13 mouse cellular contexts compared by ENCODE assay signal in genomic region chr11:98383261-98384030, GRCm38 (mm10). TPM values are rescaled to one million over a fixed set of nuclear protein-coding genes. Genes with fewer than 3 reads are reported as not detected.
DNase-seq lines count a peak whose midpoint lies in the region; ATAC-seq and TF ChIP-seq lines count a peak whose summit lies in the region.
"Had no signal": no experiment of that assay in that cellular context is flagged by ENCODE, and none has a peak within 500 bp of the region (broad histone marks: within the 10 kb centered on the region; RNA-seq: fewer than 3 reads in every experiment).

Gene Tcap, plus strand, starts transcription at chr11:98383811.

- H3K36me3 ChIP-seq in hindbrain, embryonic 13.5 days, result peaks cover 29% of the 10 kb centered on the region
- H3K36me3 ChIP-seq in hindbrain, postnatal 0 days (ENCODE audit: insufficient read depth, low read length), result peaks cover 1% of the 10 kb centered on the region; the same call in 1 of the 2 replicates
- peaks cover 31% of the 10 kb centered on the region for H3K36me3 ChIP-seq in embryonic facial prominence, embryonic 10.5 days (replicated peaks)
- peaks cover 27% of the 10 kb centered on the region for H3K36me3 ChIP-seq in heart, embryonic 13.5 days

- no peak within 1 kb of the TSS for H3K4me3 ChIP-seq in hindbrain, embryonic 13.5 days
- no peak within 1 kb of the TSS for H3K4me3 ChIP-seq in hindbrain, postnatal 0 days (ENCODE audit: low read length)
- no peak within 1 kb of the TSS for H3K4me3 ChIP-seq in embryonic facial prominence, embryonic 10.5 days
- peak within 1 kb of the TSS; percentile 52 for H3K4me3 ChIP-seq in heart, embryonic 13.5 days
- H3K4me3 ChIP-seq: midbrain, embryonic 15.5 days had no signal

- H3K4me1 ChIP-seq in hindbrain, embryonic 13.5 days (replicated peaks), result peaks cover 18% of the 10 kb centered on the region
- no peaks in the 10 kb centered on the region for H3K4me1 ChIP-seq in hindbrain, postnatal 0 days (ENCODE audit: insufficient read depth, low read length)
- H3K4me1 ChIP-seq in embryonic facial prominence, embryonic 10.5 days, result peaks cover 32% of the 10 kb centered on the region
- H3K4me1 ChIP-seq in heart, embryonic 13.5 days, result peaks cover 76% of the 10 kb centered on the region
- H3K4me1 ChIP-seq: midbrain, embryonic 15.5 days had no signal

- no peak within 1 kb of the TSS for H3K4me2 ChIP-seq in hindbrain, embryonic 13.5 days
- H3K4me2 ChIP-seq in hindbrain, postnatal 0 days (ENCODE audit: low read depth, low read length), result no peak within 1 kb of the TSS
- H3K4me2 ChIP-seq in heart, embryonic 13.5 days, result peak within 1 kb of the TSS; percentile 69
- H3K4me2 ChIP-seq: midbrain, embryonic 15.5 days had no signal

- DNase-seq in hindbrain, postnatal 0 days (ENCODE audit: low spot score), result no peak
- DNase-seq in brain, adult 2 months (ENCODE audit: low read depth, low spot score), result peak; percentile 72
- no peak for DNase-seq in embryonic facial prominence, embryonic 10.5 days (ENCODE audit: low spot score)
- DNase-seq in right cerebral cortex, postnatal 4 days, result no peak
- no peak for DNase-seq in left cerebral cortex, adult 8-10 months (ENCODE audit: low spot score in 2 of 2)
- no peak for DNase-seq in ovary, postnatal 10 days (ENCODE audit: low spot score)
- DNase-seq: liver had no signal

- no peak for ATAC-seq in hindbrain, embryonic 13.5 days (ENCODE audit: low FRiP score)
- no peak for ATAC-seq in hindbrain, postnatal 0 days
- peak; percentile 40; the same call in 1 of the 2 replicates for ATAC-seq in heart, embryonic 13.5 days (ENCODE audit: extremely low read depth, insufficient number of reproducible peaks, low FRiP score, low TSS enrichment)
- ATAC-seq: midbrain, embryonic 15.5 days had no signal

- H3K9me3 ChIP-seq in hindbrain, embryonic 13.5 days, result no peaks in the 10 kb centered on the region
- no peaks in the 10 kb centered on the region for H3K9me3 ChIP-seq in hindbrain, postnatal 0 days (ENCODE audit: low read length)
- no peaks in the 10 kb centered on the region for H3K9me3 ChIP-seq in embryonic facial prominence, embryonic 10.5 days
- no peaks in the 10 kb centered on the region for H3K9me3 ChIP-seq in heart, embryonic 13.5 days
- H3K9me3 ChIP-seq: midbrain, embryonic 15.5 days had no signal

- no peak within 1 kb of the TSS for H3K27ac ChIP-seq in hindbrain, embryonic 13.5 days
- no peak within 1 kb of the TSS for H3K27ac ChIP-seq in hindbrain, postnatal 0 days
- 0 out of 2 replicates have a peak within 1 kb of the TSS, but pooled peaks have one; percentile 11 for H3K27ac ChIP-seq in embryonic facial prominence, embryonic 10.5 days (replicated peaks)
- peak within 1 kb of the TSS; percentile 92 for H3K27ac ChIP-seq in heart, embryonic 13.5 days (replicated peaks)
- H3K27ac ChIP-seq: midbrain, embryonic 15.5 days had no signal

- no peak for TF ChIP-seq CTCF in hindbrain, postnatal 0 days (IDR thresholded peaks at IDR 0.05; ENCODE audit: low read depth)

- 69% methylated on average over 14 of the region's 14 CpGs for WGBS in hindbrain, embryonic 13.5 days
- WGBS in hindbrain, postnatal 0 days, result 66% methylated on average over 14 of the region's 14 CpGs
- 56% methylated on average over 14 of the region's 14 CpGs for WGBS in embryonic facial prominence, embryonic 10.5 days
- WGBS in heart, embryonic 13.5 days, result 27% methylated on average over 14 of the region's 14 CpGs

- H3K27me3 ChIP-seq in hindbrain, embryonic 13.5 days, result peaks cover 52% of the 10 kb centered on the region
- H3K27me3 ChIP-seq in hindbrain, postnatal 0 days (ENCODE audit: insufficient read depth, low read length), result peaks cover 5% of the 10 kb centered on the region; the same call in 1 of the 2 replicates
- H3K27me3 ChIP-seq in embryonic facial prominence, embryonic 10.5 days (replicated peaks; ENCODE audit: low read depth, poor library complexity, severe bottlenecking), result peaks cover 55% of the 10 kb centered on the region
- H3K27me3 ChIP-seq in heart, embryonic 13.5 days (replicated peaks), result peaks cover 41% of the 10 kb centered on the region

- H3K9ac ChIP-seq in hindbrain, embryonic 13.5 days, result peak within 1 kb of the TSS; percentile 39; the same call in 1 of the 2 replicates
- no peak within 1 kb of the TSS for H3K9ac ChIP-seq in hindbrain, postnatal 0 days (replicated peaks; ENCODE audit: low read length)
- peak within 1 kb of the TSS; percentile 88 for H3K9ac ChIP-seq in heart, embryonic 13.5 days
- H3K9ac ChIP-seq: midbrain, embryonic 15.5 days had no signal

RNA-seq across cellular contexts. Expression of gene Tcap, which starts in this region (rescaled TPM):
- 0.21 and 0.35 TPM in 2 replicates for polyA plus RNA-seq in hindbrain, embryonic 13.5 days (2015; fragmentation: Nextera tagmentation; extraction: Ambion mirVana)
- 0.26 and 4.4 TPM in 2 replicates for total RNA-seq in hindbrain, postnatal 0 days (2014; rRNA removed)
- polyA plus RNA-seq in hindbrain, postnatal 0 days (2015; fragmentation: Nextera tagmentation; extraction: Ambion mirVana), result not detected in 2 replicates
- not detected in 2 replicates for polyA plus RNA-seq in embryonic facial prominence, embryonic 10.5 days (2016; fragmentation: Nextera tagmentation; extraction: Ambion mirVana)
- 159 and 184 TPM in 2 replicates for polyA plus RNA-seq in heart, embryonic 13.5 days (2015; fragmentation: Nextera tagmentation; extraction: Ambion mirVana)
- total RNA-seq in left cerebral cortex, adult 8-10 months (2022), result 10 to 100 TPM in 2 of 4 experiments, 1 to 10 TPM in 2; 8.2 to 16.6 (median 12.1) TPM
- total RNA-seq: CH12.LX had no signal
- polyA plus RNA-seq: intestine, embryonic 14.5 days; midbrain, embryonic 15.5 days; testis, adult 2 months had no signal

Comparison
In these comparisons a context has a peak if more than half of its experiments do, and no peak if none do; other contexts are left out.
1. RNA of gene Tcap (polyA plus RNA-seq): 159 to 184 TPM in heart, embryonic 13.5 days; 0.21 to 0.35 TPM in hindbrain, embryonic 13.5 days, not detected in hindbrain, postnatal 0 days and not detected in embryonic facial prominence, embryonic 10.5 days; every median in the first group is over 100 times any median in the second.
2. H3K27ac ChIP-seq: peak in embryonic facial prominence, embryonic 10.5 days (single experiment) and heart, embryonic 13.5 days (single experiment); none in hindbrain, embryonic 13.5 days (single experiment) and hindbrain, postnatal 0 days (single experiment).